ENCODE assay signal across 12 mouse cellular contexts in genomic region chr3:116493658-116494057, GRCm38 (mm10).
"Had no signal": no experiment of that assay in that cellular context is flagged by ENCODE, and none has a peak within 500 bp of the region (broad histone marks: within the 10 kb centered on the region; RNA-seq: fewer than 3 reads in every experiment).

No protein-coding gene starts in this region.

- H3K4me1 ChIP-seq: limb, embryonic 15.5 days; liver, embryonic 12.5 days; midbrain, embryonic 13.5 days had no signal

- H3K27ac ChIP-seq: limb, embryonic 15.5 days; liver, embryonic 12.5 days; midbrain, embryonic 13.5 days; stomach, postnatal 0 days had no signal

- H3K27me3 ChIP-seq: limb, embryonic 15.5 days; liver, embryonic 12.5 days; megakaryocyte, embryonic 14.5 days; midbrain, embryonic 13.5 days had no signal

- DNase-seq: layer of hippocampus, adult 9-11 months; layer of hippocampus, postnatal 36 days; lung, embryonic 14.5 days; lung, postnatal 10 days; lung, postnatal 4 days; right cerebral cortex, postnatal 14 days; thymus, postnatal 25 days had no signal

- ATAC-seq: liver, embryonic 12.5 days; midbrain, embryonic 13.5 days had no signal

- H3K9me3 ChIP-seq: limb, embryonic 15.5 days; liver, embryonic 12.5 days; megakaryocyte, embryonic 14.5 days; midbrain, embryonic 13.5 days had no signal

- H3K4me3 ChIP-seq: limb, embryonic 15.5 days; liver, embryonic 12.5 days; megakaryocyte, embryonic 14.5 days; midbrain, embryonic 13.5 days had no signal

- H3K9ac ChIP-seq: limb, embryonic 15.5 days; liver, embryonic 12.5 days; lung, embryonic 14.5 days; midbrain, embryonic 13.5 days had no signal

- H3K4me2 ChIP-seq: limb, embryonic 15.5 days; liver, embryonic 12.5 days; lung, embryonic 14.5 days; midbrain, embryonic 13.5 days had no signal
